Mouse (Mus musculus): ENCODE results near the gene Ggn.

- TF ChIP-seq EP300 (IDR thresholded peaks at IDR 0.05; ENCODE audit: low read depth) (no peak), CTCF (IDR thresholded peaks at IDR 0.05; ENCODE audit: low read depth) (no peak)
These were observed 41.6 kb downstream of the Ggn start for GRCm38 (mm10) chr7:29211415-29212198.

Measured in liver, embryonic 14.5 days (tissue).